Mouse (Mus musculus) erythroid progenitor cell, adult 5-6 weeks (primary cell): ENCODE data around the gene 1110008P14Rik. TPM values are rescaled to one million over a fixed set of nuclear protein-coding genes. Genes with fewer than 3 reads are reported as not detected.

Experiments
- total RNA-seq, 2 experiments: library from RNA; stranded (forward) in 1 of 2; stranded (reverse) in 1 of 2; fragments of 150-400 nt in 1 of 2; fragments of 186-747, 209-891 nt in 1 of 2; gene quantifications; 2 replicates each; pipeline versions ENCODE4 v1.2.3 to v1.2.4; 2015 to 2017; ENCODE audit warnings: low replicate concordance in 2 of 2

1110008P14Rik gene
- total RNA-seq, 2 experiments from 2014 or later, result 7.2 to 7.5 TPM

Other genes starting within 250 kb of the 1110008P14Rik start
- 19.1 and 26.4 TPM in 2 replicates for gene Prrc2b, start 230.9 kb downstream of the 1110008P14Rik start, total RNA-seq (2015; ENCODE audit: low replicate concordance)
- gene Prrc2b, start 230.9 kb downstream of the 1110008P14Rik start, total RNA-seq (2017; ENCODE audit: low replicate concordance), result 11.1 and 25.3 TPM in 2 replicates
- gene Pomt1, start 145.3 kb downstream of the 1110008P14Rik start, total RNA-seq (2015; ENCODE audit: low replicate concordance), result 14.1 and 23.1 TPM in 2 replicates
- gene Pomt1, start 145.3 kb downstream of the 1110008P14Rik start, total RNA-seq (2017; ENCODE audit: low replicate concordance), result 18.0 and 36.3 TPM in 2 replicates
- gene Uck1, start 121.8 kb downstream of the 1110008P14Rik start, total RNA-seq (2015; ENCODE audit: low replicate concordance), result 7.5 and 11.5 TPM in 2 replicates
- gene Uck1, start 121.8 kb downstream of the 1110008P14Rik start, total RNA-seq (2017; ENCODE audit: low replicate concordance), result 20.4 and 20.9 TPM in 2 replicates
- gene Golga2, start 94.6 kb downstream of the 1110008P14Rik start, total RNA-seq (2015; ENCODE audit: low replicate concordance), result 32.7 and 43.2 TPM in 2 replicates
- 39.0 and 62.4 TPM in 2 replicates for gene Golga2, start 94.6 kb downstream of the 1110008P14Rik start, total RNA-seq (2017; ENCODE audit: low replicate concordance)
- gene Swi5, start 93.9 kb downstream of the 1110008P14Rik start, total RNA-seq (2015; ENCODE audit: low replicate concordance), result 49.4 and 68.7 TPM in 2 replicates
- 77.7 and 95.8 TPM in 2 replicates for gene Swi5, start 93.9 kb downstream of the 1110008P14Rik start, total RNA-seq (2017; ENCODE audit: low replicate concordance)
- 65.4 and 90.1 TPM in 2 replicates for gene Ciz1, start 29.6 kb downstream of the 1110008P14Rik start, total RNA-seq (2015; ENCODE audit: low replicate concordance)
- 77.5 and 131 TPM in 2 replicates for gene Ciz1, start 29.6 kb downstream of the 1110008P14Rik start, total RNA-seq (2017; ENCODE audit: low replicate concordance)
- gene Dnm1, start 28.6 kb downstream of the 1110008P14Rik start, total RNA-seq (2015; ENCODE audit: low replicate concordance), result not detected in 2 replicates
- gene Dnm1, start 28.6 kb downstream of the 1110008P14Rik start, total RNA-seq (2017; ENCODE audit: low replicate concordance), result not detected in 2 replicates
- 1,234 and 1,375 TPM in 2 replicates for gene Lcn2, start 6.3 kb upstream of the 1110008P14Rik start, total RNA-seq (2015; ENCODE audit: low replicate concordance)
- gene Lcn2, start 6.3 kb upstream of the 1110008P14Rik start, total RNA-seq (2017; ENCODE audit: low replicate concordance), result 165 and 167 TPM in 2 replicates
- gene Ptges2, start 14.0 kb upstream of the 1110008P14Rik start, total RNA-seq (2015; ENCODE audit: low replicate concordance), result 0.42 and 0.72 TPM in 2 replicates
- gene Ptges2, start 14.0 kb upstream of the 1110008P14Rik start, total RNA-seq (2017; ENCODE audit: low replicate concordance), result 0.51 TPM in 1 of 2 replicates, not detected in the other
- 4.0 TPM in 1 of 2 replicates, not detected in the other for gene Naif1, start 68.5 kb upstream of the 1110008P14Rik start, total RNA-seq (2015; ENCODE audit: low replicate concordance)
- gene Naif1, start 68.5 kb upstream of the 1110008P14Rik start, total RNA-seq (2017; ENCODE audit: low replicate concordance), result 0.23 and 2.1 TPM in 2 replicates
- 5.4 and 7.2 TPM in 2 replicates for gene Slc25a25, start 69.5 kb upstream of the 1110008P14Rik start, total RNA-seq (2015; ENCODE audit: low replicate concordance)
- gene Slc25a25, start 69.5 kb upstream of the 1110008P14Rik start, total RNA-seq (2017; ENCODE audit: low replicate concordance), result 14.8 and 19.0 TPM in 2 replicates
- 3.6 and 12.6 TPM in 2 replicates for gene Fam102a, start 153.4 kb upstream of the 1110008P14Rik start, total RNA-seq (2015; ENCODE audit: low replicate concordance)
- gene Fam102a, start 153.4 kb upstream of the 1110008P14Rik start, total RNA-seq (2017; ENCODE audit: low replicate concordance), result 0.77 and 3.0 TPM in 2 replicates
- gene Dpm2, start 188.9 kb upstream of the 1110008P14Rik start, total RNA-seq (2015; ENCODE audit: low replicate concordance), result 33.9 and 45.3 TPM in 2 replicates
- 11.8 and 21.1 TPM in 2 replicates for gene Dpm2, start 188.9 kb upstream of the 1110008P14Rik start, total RNA-seq (2017; ENCODE audit: low replicate concordance)
- not detected in 2 replicates for gene Pip5kl1, start 192.9 kb upstream of the 1110008P14Rik start, total RNA-seq (2015; ENCODE audit: low replicate concordance)
- not detected in 2 replicates for gene Pip5kl1, start 192.9 kb upstream of the 1110008P14Rik start, total RNA-seq (2017; ENCODE audit: low replicate concordance)
- gene 9430097D07Rik, start 193.7 kb upstream of the 1110008P14Rik start, total RNA-seq (2015; ENCODE audit: low replicate concordance), result not detected in 2 replicates
- gene 9430097D07Rik, start 193.7 kb upstream of the 1110008P14Rik start, total RNA-seq (2017; ENCODE audit: low replicate concordance), result 0.90 TPM in 1 of 2 replicates, not detected in the other
- 2.9 and 3.8 TPM in 2 replicates for gene St6galnac4, start 205.2 kb upstream of the 1110008P14Rik start, total RNA-seq (2015; ENCODE audit: low replicate concordance)
- gene St6galnac4, start 205.2 kb upstream of the 1110008P14Rik start, total RNA-seq (2017; ENCODE audit: low replicate concordance), result 2.3 and 2.4 TPM in 2 replicates
- not detected in 2 replicates for gene St6galnac6, start 217.8 kb upstream of the 1110008P14Rik start, total RNA-seq (2015; ENCODE audit: low replicate concordance)
- gene St6galnac6, start 217.8 kb upstream of the 1110008P14Rik start, total RNA-seq (2017; ENCODE audit: low replicate concordance), result 0.64 and 3.9 TPM in 2 replicates
- gene Ak1, start 239.8 kb upstream of the 1110008P14Rik start, total RNA-seq (2015; ENCODE audit: low replicate concordance), result 0.84 TPM in 1 of 2 replicates, not detected in the other
- gene Ak1, start 239.8 kb upstream of the 1110008P14Rik start, total RNA-seq (2017; ENCODE audit: low replicate concordance), result not detected in 2 replicates